Mouse (Mus musculus): ENCODE data around the gene Zkscan16. TPM values are rescaled to one million over a fixed set of nuclear protein-coding genes. Genes with fewer than 3 reads are reported as not detected.

Gene Zkscan16
- total and polyA plus RNA-seq, 3 experiments: not detected

- H3K36me3 ChIP-seq (ENCODE audit: control insufficient read depth in 1 of 2, insufficient read depth in 2 of 2, low read length in 2 of 2): peaks cover 0 to 12% of the 10 kb centered on the region in 2 experiments; a peak in 2 of 4 replicates
- H3K27ac ChIP-seq (ENCODE audit: control insufficient read depth, low read depth, low read length): no peak overlapping the region
- H3K27me3 ChIP-seq (ENCODE audit: control insufficient read depth in 1 of 2, insufficient read depth in 2 of 2, low read length in 2 of 2): no peaks in the 10 kb centered on the region
- DNase-seq (ENCODE audit: low read depth, low spot score): no peak
- no peaks in the 10 kb centered on the region for H3K79me2 ChIP-seq (ENCODE audit: control insufficient read depth, insufficient read depth, low read length, poor library complexity)
- H3K4me1 ChIP-seq (ENCODE audit: control insufficient read depth in 1 of 2, insufficient read depth in 2 of 2, low read length in 2 of 2): peaks cover 10 to 26% of the 10 kb centered on the region in 2 experiments
- no peak overlapping the region for H3K9ac ChIP-seq (ENCODE audit: control insufficient read depth, low read depth, low read length, poor library complexity, severe bottlenecking)
- TF ChIP-seq CHD1 (IDR thresholded peaks at IDR 0.05; ENCODE audit: low read depth, low read length): no peak
- no peak for TF ChIP-seq CTCF (IDR thresholded peaks at IDR 0.05 in 2 of 3, conservative IDR thresholded peaks at IDR 0.05 in 1 of 3; ENCODE audit: control insufficient read depth in 1 of 3, insufficient read depth in 1 of 3, low read depth in 2 of 3, low read length in 3 of 3, poor library complexity in 1 of 3, severe bottlenecking in 1 of 3)
- TF ChIP-seq GABPA (IDR thresholded peaks at IDR 0.05; ENCODE audit: low read depth, low read length): no peak
- no peak overlapping the region for H3K4me3 ChIP-seq (ENCODE audit: control insufficient read depth in 1 of 2, insufficient read depth in 1 of 2, low read depth in 2 of 2, low read length in 2 of 2)
- H3K9me3 ChIP-seq (replicated peaks; ENCODE audit: insufficient read depth, low read length): no peaks in the 10 kb centered on the region
These were observed 51.8 kb downstream of the Zkscan16 start for GRCm38 (mm10) chr4:58995251-58995693.

- Histone ChIP-seq H3K36me3 (ENCODE audit: control insufficient read depth in 1 of 2, insufficient read depth in 2 of 2, low read length in 2 of 2) (peaks cover 0 to 12% of the 10 kb centered on the region in 2 experiments; a peak in 2 of 4 replicates), H3K27me3 (ENCODE audit: control insufficient read depth in 1 of 2, insufficient read depth in 2 of 2, low read length in 2 of 2) (no peaks in the 10 kb centered on the region), H3K79me2 (ENCODE audit: control insufficient read depth, insufficient read depth, low read length, poor library complexity) (no peaks in the 10 kb centered on the region), H3K4me3 (ENCODE audit: control insufficient read depth in 1 of 2, insufficient read depth in 1 of 2, low read depth in 2 of 2, low read length in 2 of 2) (no peak overlapping the region), H3K9me3 (replicated peaks; ENCODE audit: insufficient read depth, low read length) (no peaks in the 10 kb centered on the region), H3K4me1 (ENCODE audit: control insufficient read depth in 1 of 2, insufficient read depth in 2 of 2, low read length in 2 of 2) (peaks cover 7 to 17% of the 10 kb centered on the region in 2 experiments), H3K9ac (ENCODE audit: control insufficient read depth, low read depth, low read length, poor library complexity, severe bottlenecking) (no peak overlapping the region), H3K27ac (ENCODE audit: control insufficient read depth, low read depth, low read length) (no peak overlapping the region)
- no peak for DNase-seq (ENCODE audit: low read depth, low spot score)
- TF ChIP-seq RCOR1 (IDR thresholded peaks at IDR 0.05; ENCODE audit: low read depth, low read length): no peak
- no peak for TF ChIP-seq MEF2A (IDR thresholded peaks at IDR 0.05; ENCODE audit: extremely low read depth, insufficient replicate concordance, low read depth, low read length, poor library complexity, severe bottlenecking)
- TF ChIP-seq SIN3A (IDR thresholded peaks at IDR 0.05; ENCODE audit: low read length): no peak
- no peak for TF ChIP-seq ZC3H11A (IDR thresholded peaks at IDR 0.05; ENCODE audit: low read depth, low read length)
- TF ChIP-seq MXI1 (IDR thresholded peaks at IDR 0.05; ENCODE audit: low read depth, low read length): no peak
- TF ChIP-seq POLR2AphosphoS5 (IDR thresholded peaks at IDR 0.05; ENCODE audit: borderline replicate concordance, low read depth, low read length): no peak
- no peak for TF ChIP-seq MYB (IDR thresholded peaks at IDR 0.05; ENCODE audit: low read depth, low read length)
- TF ChIP-seq SMC3 (IDR thresholded peaks at IDR 0.05; ENCODE audit: low read depth, low read length): no peak
- no peak for TF ChIP-seq MAX (IDR thresholded peaks at IDR 0.05; ENCODE audit: low read length)
- TF ChIP-seq RAD21 (IDR thresholded peaks at IDR 0.05; ENCODE audit: low read depth, low read length): no peak
- no peak for TF ChIP-seq NRF1 (IDR thresholded peaks at IDR 0.05; ENCODE audit: insufficient read depth, low read depth, low read length, poor library complexity, severe bottlenecking)
- no peak for TF ChIP-seq HCFC1 (IDR thresholded peaks at IDR 0.05; ENCODE audit: low read depth, low read length)
- no peak for TF ChIP-seq CHD2 (IDR thresholded peaks at IDR 0.05; ENCODE audit: low read length)
- no peak for TF ChIP-seq EP300 (IDR thresholded peaks at IDR 0.05; ENCODE audit: low read depth in 1 of 2, low read length in 2 of 2)
- TF ChIP-seq BHLHE40 (IDR thresholded peaks at IDR 0.05; ENCODE audit: borderline replicate concordance, low read depth, low read length): no peak
These were observed 53.7 kb downstream of the Zkscan16 start for GRCm38 (mm10) chr4:58997081-58997480.

Measured in MEL (cell line).